ENCODE assay signal across 17 mouse cellular contexts in genomic region chr5:120157115-120157514, GRCm38 (mm10). TPM values are rescaled to one million over a fixed set of nuclear protein-coding genes. Genes with fewer than 3 reads are reported as not detected.
DNase-seq lines count a peak whose midpoint lies in the region; ATAC-seq and TF ChIP-seq lines count a peak whose summit lies in the region.
"Had no signal": no experiment of that assay in that cellular context is flagged by ENCODE, and none has a peak within 500 bp of the region (broad histone marks: within the 10 kb centered on the region; RNA-seq: fewer than 3 reads in every experiment).

No protein-coding gene starts in this region.

- H3K4me1 ChIP-seq in forebrain, embryonic 14.5 days (ENCODE audit: control insufficient read depth, insufficient read depth, low read length), result peaks cover 14% of the 10 kb centered on the region
- peaks cover 7% of the 10 kb centered on the region; the same call in 1 of the 2 replicates for H3K4me1 ChIP-seq in forebrain, postnatal 0 days (ENCODE audit: insufficient read depth)
- no peaks in the 10 kb centered on the region for H3K4me1 ChIP-seq in heart, postnatal 0 days (ENCODE audit: control insufficient read depth, insufficient read depth)
- H3K4me1 ChIP-seq in midbrain, embryonic 10.5 days, result peaks cover 39% of the 10 kb centered on the region
- no peaks in the 10 kb centered on the region for H3K4me1 ChIP-seq in midbrain, embryonic 11.5 days (ENCODE audit: control insufficient read depth, insufficient read depth, low read length)

- no peak overlapping the region for H3K4me3 ChIP-seq in forebrain, embryonic 14.5 days (ENCODE audit: low read depth, low read length)
- H3K4me3 ChIP-seq in forebrain, postnatal 0 days (ENCODE audit: low read depth, low read length), result no peak overlapping the region
- no peak overlapping the region for H3K4me3 ChIP-seq in heart, postnatal 0 days (ENCODE audit: low read depth, low read length)
- no peak overlapping the region for H3K4me3 ChIP-seq in midbrain, embryonic 10.5 days
- H3K4me3 ChIP-seq in midbrain, embryonic 11.5 days (ENCODE audit: low read depth, low read length), result no peak overlapping the region
- no peak overlapping the region for H3K4me3 ChIP-seq in layer of hippocampus, adult 2 months
- H3K4me3 ChIP-seq: left cerebral cortex, adult 2 months; limb, embryonic 12.5 days; stomach, embryonic 15.5 days had no signal

- ATAC-seq in forebrain, embryonic 14.5 days, result no peak
- ATAC-seq in forebrain, postnatal 0 days, result no peak
- ATAC-seq in heart, postnatal 0 days (ENCODE audit: insufficient read depth, low read depth), result no peak
- no peak for ATAC-seq in midbrain, embryonic 11.5 days (ENCODE audit: low FRiP score)
- ATAC-seq: Patski had no signal

- H3K27me3 ChIP-seq in forebrain, embryonic 14.5 days (replicated peaks; ENCODE audit: control insufficient read depth, insufficient read depth, low read length), result no peaks in the 10 kb centered on the region
- no peaks in the 10 kb centered on the region for H3K27me3 ChIP-seq in forebrain, postnatal 0 days (ENCODE audit: insufficient read depth, low read length)
- H3K27me3 ChIP-seq in heart, postnatal 0 days (ENCODE audit: control insufficient read depth, insufficient read depth, low read length), result no peaks in the 10 kb centered on the region
- peaks cover 35% of the 10 kb centered on the region; the same call in 1 of the 2 replicates for H3K27me3 ChIP-seq in midbrain, embryonic 10.5 days (ENCODE audit: low read depth, poor library complexity, severe bottlenecking)
- no peaks in the 10 kb centered on the region; the same call in 1 of the 2 replicates for H3K27me3 ChIP-seq in midbrain, embryonic 11.5 days (ENCODE audit: control insufficient read depth, insufficient read depth, low read length)
- H3K27me3 ChIP-seq: limb, embryonic 12.5 days; Patski; stomach, embryonic 15.5 days had no signal

- no peak for DNase-seq in forebrain, embryonic 14.5 days (ENCODE audit: low spot score)
- no peak for DNase-seq in forebrain, postnatal 0 days
- DNase-seq in heart, postnatal 0 days (ENCODE audit: low spot score), result peak; percentile 99
- DNase-seq in heart, adult 18-20 months, result no peak
- no peak for DNase-seq in midbrain, embryonic 10.5 days (ENCODE audit: low spot score)
- no peak for DNase-seq in midbrain, embryonic 11.5 days (ENCODE audit: low spot score, missing footprints)
- no peak for DNase-seq in spleen, postnatal 10 days (ENCODE audit: low spot score in 2 of 2)
- no peak for DNase-seq in layer of hippocampus, adult 2 months (ENCODE audit: low spot score in 2 of 2)
- DNase-seq: cerebellum, postnatal 10 days; lung, adult 18-20 months; right cerebral cortex, adult 18-20 months; thymus, postnatal 14 days had no signal

- no peak for TF ChIP-seq CTCF in forebrain, postnatal 0 days (IDR thresholded peaks at IDR 0.05; ENCODE audit: low read depth)
- TF ChIP-seq CTCF in heart, postnatal 0 days (IDR thresholded peaks at IDR 0.05; ENCODE audit: low read depth), result no peak
- TF ChIP-seq CTCF in layer of hippocampus, adult 2 months (conservative IDR thresholded peaks at IDR 0.05), result no peak

- H3K36me3 ChIP-seq in forebrain, embryonic 14.5 days (ENCODE audit: control insufficient read depth, insufficient read depth, low read length), result no peaks in the 10 kb centered on the region
- H3K36me3 ChIP-seq in forebrain, postnatal 0 days (ENCODE audit: insufficient read depth), result no peaks in the 10 kb centered on the region
- H3K36me3 ChIP-seq in heart, postnatal 0 days (replicated peaks; ENCODE audit: control insufficient read depth, insufficient read depth, low read length), result no peaks in the 10 kb centered on the region
- H3K36me3 ChIP-seq in midbrain, embryonic 10.5 days, result 0 out of 2 replicates have a peak, but pooled peaks cover 4% of the 10 kb centered on the region
- no peaks in the 10 kb centered on the region for H3K36me3 ChIP-seq in midbrain, embryonic 11.5 days (ENCODE audit: control insufficient read depth, insufficient read depth, low read length)
- H3K36me3 ChIP-seq: stomach, embryonic 15.5 days had no signal

- no peak overlapping the region for H3K4me2 ChIP-seq in forebrain, embryonic 14.5 days (ENCODE audit: low read length)
- H3K4me2 ChIP-seq in forebrain, postnatal 0 days (ENCODE audit: low read depth), result no peak overlapping the region
- peak overlapping the region; percentile 14; the same call in 1 of the 2 replicates for H3K4me2 ChIP-seq in heart, postnatal 0 days (ENCODE audit: low read depth, low read length)
- no peak overlapping the region for H3K4me2 ChIP-seq in midbrain, embryonic 11.5 days
- H3K4me2 ChIP-seq: limb, embryonic 12.5 days; stomach, embryonic 15.5 days had no signal

- WGBS in forebrain, embryonic 14.5 days, result 86% methylated on average over 3 of the region's 3 CpGs
- 79% methylated on average over 3 of the region's 3 CpGs for WGBS in forebrain, postnatal 0 days
- WGBS in heart, postnatal 0 days, result 63% methylated on average over 3 of the region's 3 CpGs
- 87% methylated on average over 3 of the region's 3 CpGs for WGBS in midbrain, embryonic 10.5 days
- WGBS in midbrain, embryonic 11.5 days, result 81% methylated on average over 3 of the region's 3 CpGs

- H3K9me3 ChIP-seq in forebrain, embryonic 14.5 days (replicated peaks; ENCODE audit: control insufficient read depth, low read length), result no peaks in the 10 kb centered on the region
- H3K9me3 ChIP-seq in forebrain, postnatal 0 days (ENCODE audit: low read length), result no peaks in the 10 kb centered on the region
- no peaks in the 10 kb centered on the region for H3K9me3 ChIP-seq in heart, postnatal 0 days (replicated peaks; ENCODE audit: control insufficient read depth, low read length)
- H3K9me3 ChIP-seq in midbrain, embryonic 10.5 days (replicated peaks), result no peaks in the 10 kb centered on the region
- no peaks in the 10 kb centered on the region for H3K9me3 ChIP-seq in midbrain, embryonic 11.5 days (ENCODE audit: control insufficient read depth, low read length)
- H3K9me3 ChIP-seq: limb, embryonic 12.5 days; stomach, embryonic 15.5 days had no signal

- H3K27ac ChIP-seq in forebrain, embryonic 14.5 days (ENCODE audit: low read depth, low read length), result peak overlapping the region; percentile 52; the same call in 1 of the 2 replicates
- no peak overlapping the region for H3K27ac ChIP-seq in forebrain, postnatal 0 days (ENCODE audit: low read depth, low read length)
- no peak overlapping the region for H3K27ac ChIP-seq in heart, postnatal 0 days (ENCODE audit: low read depth)
- H3K27ac ChIP-seq in midbrain, embryonic 10.5 days (replicated peaks), result 0 out of 2 replicates have a peak overlapping the region, but pooled peaks have one; percentile 66
- no peak overlapping the region for H3K27ac ChIP-seq in midbrain, embryonic 11.5 days (ENCODE audit: low read depth, low read length)
- H3K27ac ChIP-seq in layer of hippocampus, adult 2 months, result no peak overlapping the region
- H3K27ac ChIP-seq: left cerebral cortex, adult 2 months; macrophage; stomach, embryonic 15.5 days had no signal

- TF ChIP-seq EP300 in heart, postnatal 0 days (IDR thresholded peaks at IDR 0.05; ENCODE audit: low read depth), result no peak

- no peak overlapping the region for H3K9ac ChIP-seq in forebrain, embryonic 14.5 days (ENCODE audit: low read length)
- H3K9ac ChIP-seq in forebrain, postnatal 0 days, result no peak overlapping the region
- H3K9ac ChIP-seq in heart, postnatal 0 days (replicated peaks; ENCODE audit: low read depth, low read length), result no peak overlapping the region
- no peak overlapping the region for H3K9ac ChIP-seq in midbrain, embryonic 11.5 days (ENCODE audit: low read length)
- H3K9ac ChIP-seq: limb, embryonic 12.5 days; stomach, embryonic 15.5 days had no signal

RNA-seq across cellular contexts. Expression of gene Rbm19, which starts 40.9 kb away (rescaled TPM):
- polyA plus RNA-seq in forebrain, embryonic 14.5 days (2014; fragmentation: Nextera tagmentation; extraction: Ambion mirVana), result 12.8 and 15.0 TPM in 2 replicates
- 19.1 and 27.2 TPM in 2 replicates for total RNA-seq in forebrain, postnatal 0 days (2014; rRNA removed)
- 9.9 and 15.0 TPM in 2 replicates for polyA plus RNA-seq in forebrain, postnatal 0 days (2015; fragmentation: Nextera tagmentation; extraction: Ambion mirVana)
- 19.5 and 20.8 TPM in 2 replicates for total RNA-seq in heart, postnatal 0 days (2014; rRNA removed; ENCODE audit: low replicate concordance)
- polyA plus RNA-seq in heart, postnatal 0 days (2015; fragmentation: Nextera tagmentation; extraction: Ambion mirVana), result 10.2 and 10.8 TPM in 2 replicates
- total RNA-seq in heart, adult 18-20 months (2021), result 10 to 100 TPM; 18.4 to 18.5 TPM
- polyA plus RNA-seq in midbrain, embryonic 10.5 days (2016; fragmentation: Nextera tagmentation; extraction: Ambion mirVana), result 32.0 and 34.2 TPM in 2 replicates
- 23.0 and 24.5 TPM in 2 replicates for polyA plus RNA-seq in midbrain, embryonic 11.5 days (2014; fragmentation: Nextera tagmentation; extraction: Ambion mirVana)
- total RNA-seq in layer of hippocampus, adult 2 months (2021), result 10 to 100 TPM; 18.9 to 23.3 TPM

Comparison
In these comparisons a context has a peak if more than half of its experiments do, and no peak if none do; other contexts are left out.
1. H3K27ac ChIP-seq: peak in forebrain, embryonic 14.5 days (single experiment) and midbrain, embryonic 10.5 days (single experiment); none in forebrain, postnatal 0 days (single experiment), heart, postnatal 0 days (single experiment), midbrain, embryonic 11.5 days (single experiment) and layer of hippocampus, adult 2 months (single experiment).